Mouse (Mus musculus): ENCODE data around the gene Nrgn.

Nrgn gene

DNA sequence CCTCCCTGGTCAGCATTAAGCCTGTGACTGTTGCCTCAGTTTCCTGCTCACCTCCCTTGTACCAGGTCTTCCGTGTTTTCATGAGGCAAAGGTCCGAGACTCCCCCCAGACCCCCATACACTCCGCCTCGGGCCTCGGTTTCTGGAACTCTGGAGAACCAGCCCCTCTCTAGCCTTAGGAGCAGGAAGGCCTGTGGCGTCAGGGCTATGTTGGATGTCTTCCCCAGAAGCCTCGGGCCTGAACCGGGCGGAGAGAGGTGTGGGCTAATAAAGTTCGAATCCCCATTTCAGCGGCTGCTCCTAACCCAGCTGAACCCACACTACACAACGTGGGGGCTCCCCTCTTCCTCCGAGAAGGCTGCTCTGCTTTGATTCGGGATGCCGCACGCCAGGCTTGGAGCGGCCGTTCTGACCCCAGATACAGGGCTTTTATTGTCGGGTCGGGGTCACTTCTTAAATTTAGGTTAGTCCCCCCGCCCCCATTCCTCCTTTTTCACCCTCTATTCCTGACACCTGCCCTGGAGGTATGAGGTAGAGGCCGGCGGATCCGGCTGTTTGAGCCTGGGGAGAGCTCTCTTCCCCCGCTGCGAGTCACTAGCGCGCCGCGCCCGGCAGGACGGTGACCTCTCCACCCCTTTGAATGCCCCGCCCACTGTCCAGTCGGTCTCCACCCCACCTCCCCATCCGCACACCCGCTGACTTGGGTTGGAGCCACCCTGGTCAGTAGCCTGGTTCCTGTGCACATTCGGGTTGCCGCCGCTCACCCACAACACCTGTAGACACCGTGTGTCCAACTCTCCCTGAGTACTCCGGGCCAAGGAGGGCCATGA is 25.1 kb downstream of the Nrgn start, which contains the start of gene Esam:
Esam (plus strand) TSS at position 683 of the 829 bp plus-strand sequence.
- DNase-seq, result peak; percentile 90

DNA sequence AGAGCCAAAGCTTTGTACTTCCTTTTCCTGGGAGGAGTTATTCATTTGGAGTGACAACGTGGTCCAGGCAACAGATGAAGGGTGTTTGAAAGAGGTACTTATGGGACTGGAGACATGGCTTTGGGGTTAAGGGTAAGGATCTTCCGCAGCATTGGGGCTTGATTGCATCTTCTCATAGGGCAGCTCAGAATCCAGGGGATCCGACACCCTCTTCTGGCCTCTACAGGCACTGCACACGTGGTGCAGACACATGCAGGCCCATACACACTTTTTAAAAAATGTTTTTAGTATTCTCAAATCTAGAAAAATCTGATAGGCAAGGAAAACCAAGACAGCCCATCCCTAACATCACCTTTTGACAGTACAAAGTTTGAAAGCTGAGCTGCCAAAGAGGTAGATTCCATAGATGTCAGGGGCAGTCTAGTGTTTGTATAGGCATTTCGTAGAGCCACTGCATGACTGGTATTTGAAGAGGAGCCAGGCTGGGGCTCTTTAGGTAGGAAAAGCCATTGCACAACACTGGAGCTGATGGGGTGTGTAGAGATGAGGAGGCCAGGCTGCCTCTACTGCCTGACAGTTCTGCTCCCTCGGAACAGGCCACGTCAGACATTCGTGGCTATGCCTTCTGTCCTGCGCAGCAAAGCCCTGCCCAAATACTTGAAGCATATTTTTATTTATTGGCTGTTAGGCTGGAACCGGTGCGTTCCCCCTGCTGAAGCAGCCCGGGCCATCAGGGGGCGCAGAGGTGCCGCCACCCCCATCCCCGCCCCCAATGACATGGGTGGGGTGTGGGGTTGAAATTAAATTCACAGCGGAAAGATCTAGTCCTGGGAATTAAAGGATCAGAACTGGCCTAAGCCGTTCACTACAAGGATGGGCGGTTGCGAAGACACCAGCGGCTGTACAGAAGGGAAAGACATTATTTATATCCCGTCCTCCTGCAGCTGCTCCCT is 26.0 kb downstream of the Nrgn start:
- DNase-seq, result peak; percentile 69

DNA sequence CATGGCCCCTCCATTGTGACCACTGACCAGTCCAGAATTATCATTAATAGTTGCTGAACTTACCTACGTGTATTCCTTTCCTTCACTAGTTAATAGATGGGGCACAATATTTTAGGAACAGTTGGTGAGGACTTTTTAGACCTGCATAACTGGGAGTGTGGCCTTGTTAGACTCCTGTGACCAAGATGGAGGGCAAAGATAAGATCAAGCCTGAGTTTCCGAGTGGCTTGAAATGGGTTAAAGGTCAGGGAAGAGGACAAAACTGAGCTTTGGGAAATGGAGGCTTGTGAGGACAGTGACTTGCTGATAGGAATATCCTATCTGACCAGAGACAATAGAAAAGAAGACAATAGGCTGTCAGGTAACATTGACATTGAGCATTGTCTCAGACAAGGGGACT is 27.2 kb downstream of the Nrgn start:
- no peak for DNase-seq

DNA sequence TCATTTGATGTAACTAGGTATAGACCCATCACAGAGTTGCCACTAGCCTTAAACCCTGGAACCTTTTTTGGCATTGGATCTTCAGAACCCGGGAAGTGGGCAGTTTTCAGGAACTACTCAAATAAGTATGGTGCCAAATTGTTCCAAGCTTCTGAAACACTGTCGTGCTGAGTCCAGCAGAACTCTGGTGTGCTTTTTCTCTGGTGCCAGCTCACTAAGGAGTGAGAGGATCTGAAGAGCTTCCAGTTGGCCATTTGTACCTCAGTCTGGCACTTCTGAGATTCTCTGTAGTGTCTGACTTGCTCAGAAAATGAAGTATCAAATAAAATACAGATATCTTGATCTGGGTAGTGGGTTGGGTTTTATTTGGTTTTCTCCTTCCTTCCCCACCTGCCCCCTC is 32.7 kb downstream of the Nrgn start:
- no peak for DNase-seq

DNA sequence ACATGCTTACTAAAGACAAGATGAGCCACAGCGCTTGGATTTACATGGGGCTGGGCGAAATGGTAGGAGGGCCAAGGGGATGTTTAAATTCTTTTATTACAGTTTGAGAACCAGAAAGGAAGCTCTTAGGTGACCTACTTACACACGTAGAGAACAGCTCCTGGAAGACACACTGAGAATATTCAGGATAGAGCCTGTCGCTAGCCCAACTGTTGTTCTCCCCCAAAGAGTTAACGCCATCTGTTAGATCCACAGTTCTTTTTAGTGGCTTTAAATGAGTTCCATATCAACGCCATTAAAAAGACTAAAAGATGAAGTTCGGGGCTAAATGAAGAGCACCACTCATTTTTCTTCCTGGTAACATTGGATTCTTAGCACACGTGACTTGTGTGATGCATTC is 33.7 kb downstream of the Nrgn start:
- DNase-seq, result no peak

DNA sequence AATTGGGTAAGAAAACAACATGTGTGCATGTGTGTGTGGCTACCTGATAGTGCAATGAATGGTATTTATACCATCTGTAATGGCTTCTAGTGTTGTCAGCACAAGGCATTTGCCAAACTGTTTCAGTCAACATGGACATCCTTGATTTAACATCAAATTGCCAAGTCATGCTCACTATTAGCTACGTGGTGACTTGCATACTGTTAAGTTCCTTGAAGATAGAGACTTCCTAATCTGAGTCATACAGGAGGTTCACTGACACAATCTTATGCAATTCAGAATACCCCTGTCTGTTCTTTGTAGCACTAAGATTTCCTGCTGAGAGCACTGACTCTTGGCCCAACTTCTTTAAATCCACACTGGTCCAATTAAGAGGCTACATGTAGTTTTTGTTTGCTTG is 35.2 kb downstream of the Nrgn start:
- DNase-seq, result no peak

DNA sequence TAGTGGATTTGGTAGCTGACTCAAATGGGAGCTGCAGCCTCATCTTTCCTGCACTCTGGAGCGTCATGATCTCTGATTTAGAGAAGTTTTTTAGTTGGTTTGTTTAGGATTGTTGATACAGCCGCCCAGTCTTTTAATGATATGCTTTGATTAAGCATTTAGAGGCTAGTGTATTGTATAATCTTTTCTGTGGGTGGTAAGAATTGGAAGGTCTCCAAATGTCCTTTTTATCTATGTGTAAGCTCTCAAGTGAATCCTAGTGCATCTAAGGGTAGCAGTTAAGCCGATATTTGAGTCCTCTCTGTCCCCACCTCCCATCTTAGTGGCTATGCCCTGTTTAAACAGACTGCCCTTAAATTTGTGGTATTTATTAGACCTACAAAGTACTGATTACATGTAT is 38.2 kb downstream of the Nrgn start:
- DNase-seq, result no peak

DNA sequence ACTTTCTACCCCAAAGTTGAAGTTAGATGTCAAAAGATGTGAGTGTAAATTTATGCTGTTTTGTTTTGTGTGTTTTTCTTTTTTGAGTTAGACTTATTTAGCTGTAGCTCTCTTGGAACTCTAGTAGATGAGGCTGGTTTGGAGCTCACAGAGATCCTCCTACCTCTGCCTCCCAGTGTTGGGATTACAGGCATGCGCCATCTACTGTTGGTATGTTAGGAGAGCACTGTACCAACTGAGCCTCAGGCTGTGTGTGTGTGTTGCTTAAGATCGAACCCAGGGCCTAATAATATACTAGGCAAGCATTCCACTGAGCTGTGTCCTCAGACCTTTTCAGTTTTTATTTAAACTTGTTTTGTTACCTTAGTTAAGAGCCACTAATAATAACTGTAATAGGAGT is 40.6 kb downstream of the Nrgn start:
- DNase-seq, result no peak

DNA sequence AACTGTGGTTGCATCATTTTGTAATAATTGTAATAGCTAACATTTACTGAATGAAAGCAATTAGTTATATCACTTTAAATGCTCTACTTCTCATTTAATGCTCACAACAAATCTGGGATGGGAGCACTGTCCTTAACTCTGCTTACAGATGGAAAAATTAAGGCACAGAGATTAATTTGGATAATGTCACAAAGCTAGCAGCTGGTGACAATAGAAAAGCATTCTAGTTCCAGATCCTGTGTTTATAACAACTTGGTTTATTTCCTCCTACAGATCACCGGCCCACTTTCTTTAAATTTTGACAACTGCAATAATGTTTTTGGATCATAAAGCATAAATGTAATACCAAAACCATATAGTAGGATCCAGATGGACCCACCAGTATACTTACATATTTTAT is 46.7 kb downstream of the Nrgn start:
- DNase-seq, result no peak

DNA sequence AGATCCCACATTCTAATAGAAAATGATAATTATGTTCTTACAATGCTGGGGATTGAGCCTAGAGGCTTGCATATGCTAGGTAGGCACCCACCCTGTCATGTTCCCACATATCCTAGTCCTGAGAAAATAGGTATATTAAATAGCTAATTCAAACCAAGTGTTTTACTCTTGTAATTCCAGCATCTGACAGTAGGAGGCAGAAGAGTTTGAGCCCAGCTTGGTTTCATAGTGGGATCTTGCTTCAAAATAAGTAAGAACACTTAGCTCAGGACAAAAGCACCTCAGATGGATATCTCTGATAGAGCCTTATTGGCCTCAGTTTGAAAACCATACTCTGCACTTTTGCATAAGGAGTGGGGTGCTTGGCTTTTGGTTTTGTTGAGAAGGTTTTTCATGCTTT is 48.4 kb downstream of the Nrgn start:
- DNase-seq, result no peak

DNA sequence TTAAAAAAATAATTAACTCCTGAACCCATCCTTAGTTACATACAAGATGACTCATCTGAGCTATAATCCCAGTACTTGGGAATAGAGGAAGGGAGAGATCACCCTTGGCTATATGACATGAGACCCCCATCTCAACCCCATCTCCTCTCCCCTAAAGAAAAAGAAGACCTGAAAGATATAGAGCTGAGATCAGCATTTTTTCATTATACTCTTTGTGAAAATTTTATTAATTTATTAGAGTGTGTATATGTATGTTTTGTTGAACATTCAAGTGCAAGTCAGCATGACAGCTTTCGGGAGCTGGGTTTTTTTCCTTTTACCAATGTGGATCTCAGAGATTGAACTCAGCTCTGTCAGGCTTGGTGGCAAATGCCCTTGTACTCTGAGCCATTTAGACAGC is 51.5 kb downstream of the Nrgn start:
- no peak for DNase-seq

DNA sequence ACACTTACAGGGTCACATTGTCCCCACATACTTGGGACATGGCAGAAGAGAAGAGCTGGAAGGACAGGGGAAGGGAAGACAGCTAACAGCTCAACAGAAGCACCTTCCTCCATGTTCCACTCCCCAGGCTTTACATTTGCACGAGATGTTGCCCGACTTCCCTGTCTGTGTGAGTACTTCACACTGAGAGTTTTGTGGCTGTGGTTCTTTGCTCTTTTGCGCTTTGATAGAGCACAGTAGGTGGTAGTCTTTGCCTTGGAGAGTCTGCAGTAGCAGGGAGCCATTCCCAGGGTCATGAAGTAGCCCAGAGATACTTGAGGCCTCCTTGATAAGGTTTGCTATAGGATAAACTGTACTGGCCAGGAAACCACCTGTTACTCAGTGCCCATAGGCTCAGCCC is 52.5 kb downstream of the Nrgn start:
- no peak for DNase-seq

DNA sequence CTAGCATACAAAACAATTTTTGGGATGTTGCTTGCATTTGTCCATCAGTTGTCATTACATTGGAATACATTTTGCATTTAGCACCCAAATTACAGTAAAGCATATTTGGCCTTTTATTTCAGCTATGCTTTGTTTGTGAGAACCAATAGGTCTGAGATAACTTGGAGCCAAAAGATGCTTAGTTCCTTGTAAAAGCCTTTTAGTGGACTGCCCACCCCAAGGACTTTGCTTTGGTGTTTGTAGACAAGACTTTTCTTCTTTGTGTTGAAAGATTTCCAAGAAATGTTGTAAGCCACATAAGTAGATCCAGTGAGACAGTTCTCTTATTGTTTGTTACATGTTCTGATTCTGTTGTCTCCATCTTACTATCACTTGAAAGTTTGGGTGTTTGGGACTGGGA is 56.4 kb downstream of the Nrgn start:
- no peak for DNase-seq

DNA sequence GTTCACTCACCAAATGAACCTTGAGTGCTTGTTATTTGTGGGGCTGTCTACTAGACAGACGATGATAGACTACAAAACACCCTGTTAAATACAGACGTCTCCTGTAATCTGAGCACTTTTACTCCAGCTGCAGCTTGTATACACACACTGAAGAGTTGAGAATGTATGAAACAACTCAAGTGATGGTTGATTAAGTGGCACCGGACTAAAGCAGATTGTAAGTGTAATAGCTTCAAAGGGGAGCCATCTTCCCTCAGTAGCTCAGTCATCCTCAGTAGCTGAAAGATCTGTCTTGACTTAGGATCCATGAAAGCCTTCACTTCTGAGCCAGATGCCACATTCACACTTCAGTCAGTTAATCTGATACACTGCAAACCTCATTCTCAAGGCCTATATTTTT is 56.9 kb downstream of the Nrgn start:
- peak; percentile 31 for DNase-seq

Measured in lung, postnatal 14 days (tissue).